Mouse (Mus musculus) liver, embryonic 15.5 days (tissue): Measurements from ENCODE around the gene Kctd12. TPM values are rescaled to one million over a fixed set of nuclear protein-coding genes. Genes with fewer than 3 reads are reported as not detected.

ENCODE experiments used
- ATAC-seq: fragments of 200-750 bp; cut with Nextera tagmentation; 2 replicates; pipeline ENCODE4 v1.8.0; 2017; ENCODE audit warnings: moderate number of reproducible peaks, mild to moderate bottlenecking, moderate library complexity; ENCODE audit not compliant: insufficient read depth
- H3K27ac ChIP-seq: fragments of 300-500 bp; sonication (generic); replicated peaks from 2 replicates; pipeline ENCODE4 v1.5.1; 2015; ENCODE audit warnings: mild to moderate bottlenecking, inconsistent platforms
- H3K27me3 ChIP-seq: fragments of 300-500 bp; sonication (generic); 2 replicates; pipeline ENCODE4 v1.6.1; 2015; ENCODE audit warnings: mild to moderate bottlenecking, inconsistent platforms
- H3K36me3 ChIP-seq: fragments of 300-500 bp; sonication (generic); replicated peaks from 2 replicates; pipeline ENCODE4 v1.6.1; 2015; ENCODE audit warnings: moderate library complexity, mild to moderate bottlenecking, inconsistent platforms
- H3K4me1 ChIP-seq: fragments of 300-500 bp; sonication (generic); replicated peaks from 2 replicates; pipeline ENCODE4 v1.6.1; 2015; ENCODE audit warnings: inconsistent platforms
- H3K4me2 ChIP-seq: fragments of 300-500 bp; sonication (generic); 2 replicates; pipeline ENCODE4 v1.6.1; 2015; ENCODE audit warnings: moderate library complexity, mild to moderate bottlenecking, inconsistent platforms
- H3K4me3 ChIP-seq: fragments of 300-500 bp; sonication (generic); replicated peaks from 2 replicates; pipeline ENCODE4 v1.5.1; 2015; ENCODE audit warnings: mild to moderate bottlenecking, inconsistent platforms
- H3K9ac ChIP-seq: fragments of 300-500 bp; sonication (generic); 2 replicates; pipeline ENCODE4 v1.6.1; 2015; ENCODE audit warnings: moderate library complexity, mild to moderate bottlenecking, inconsistent platforms
- H3K9me3 ChIP-seq: fragments of 300-500 bp; sonication (generic); replicated peaks from 2 replicates; pipeline ENCODE4 v1.6.1; 2016; ENCODE audit warnings: inconsistent platforms
- WGBS: fragments of 180-500 bp; shearing (Covaris S2); methylation state at CpG from one replicate; pipeline ENCODE4 v1.1.7; 2015; ENCODE audit warnings: mixed read lengths; ENCODE audit not compliant: insufficient replicate concordance; 5-methylcytosine and 5-hydroxymethylcytosine counted together
- polyA plus RNA-seq: library from polyadenylated mRNA; unstranded; fragments of >200 nt; fragmentation: Nextera tagmentation; extraction: Ambion mirVana; gene quantifications from 2 replicates; pipeline ENCODE4 v1.2.1, GENCODE M21; 2015

Gene Kctd12
- polyA plus RNA-seq, 1 experiment from 2014 or later, result 2.5 TPM

DNA sequence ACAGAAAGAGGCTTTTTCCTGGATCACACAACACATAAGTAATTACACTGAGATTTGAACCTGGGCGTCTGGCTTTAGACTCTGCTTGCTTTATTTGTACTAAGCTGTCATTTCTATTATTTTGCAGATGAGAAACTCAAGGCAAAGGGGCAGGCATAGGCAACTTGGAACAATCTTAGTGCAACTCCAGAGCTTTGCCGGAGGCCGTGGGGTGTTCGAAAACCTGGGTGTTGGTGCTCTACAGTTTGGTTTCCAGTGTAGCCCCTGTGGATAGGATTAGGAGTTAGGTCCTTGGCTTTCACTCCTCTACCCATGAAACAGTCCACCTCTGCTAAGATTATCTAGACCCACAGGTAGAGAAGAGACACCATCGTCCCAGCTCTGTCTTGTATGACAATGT, 5.2 kb upstream of the Kctd12 start:
- Histone ChIP-seq H3K27me3 (peaks cover 19% of the 10 kb centered on the region), H3K4me1 (no peaks in the 10 kb centered on the region), H3K27ac (no peak overlapping the region), H3K36me3 (no peaks in the 10 kb centered on the region), H3K4me3 (no peak overlapping the region), H3K9ac (no peak overlapping the region), H3K4me2 (no peak overlapping the region), H3K9me3 (no peaks in the 10 kb centered on the region)
- WGBS, result 59% methylated on average over 5 of the region's 5 CpGs
- no peak for ATAC-seq

DNA sequence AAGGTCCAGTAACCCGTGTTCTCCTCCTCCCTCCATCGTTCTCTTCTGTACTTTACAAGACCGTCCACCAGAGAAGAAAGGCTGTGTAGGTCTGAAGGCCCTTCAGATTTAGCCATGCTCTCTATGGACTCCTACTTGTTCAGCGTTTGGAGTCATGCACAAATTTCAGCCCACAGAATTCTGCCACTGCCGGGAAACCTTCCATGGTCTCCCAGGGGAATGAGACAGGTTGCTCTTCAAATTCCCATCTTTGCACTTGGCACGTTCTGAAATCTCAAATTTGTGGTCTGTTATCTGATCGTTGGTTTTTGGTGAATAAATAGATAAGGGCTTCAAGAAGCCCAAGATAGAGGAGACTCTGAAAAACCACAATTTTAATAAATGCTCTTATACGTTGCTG, 1.2 kb upstream of the Kctd12 start:
- Histone ChIP-seq H3K4me1 (peaks cover 8% of the 10 kb centered on the region; the same call in 1 of the 2 replicates), H3K9ac (no peak overlapping the region), H3K27me3 (peaks cover 56% of the 10 kb centered on the region), H3K36me3 (no peaks in the 10 kb centered on the region), H3K4me3 (no peak overlapping the region), H3K27ac (no peak overlapping the region), H3K9me3 (no peaks in the 10 kb centered on the region), H3K4me2 (peak overlapping the region; percentile 75; the same call in 1 of the 2 replicates)
- WGBS, result 27% methylated on average over 8 of the region's 8 CpGs
- no peak for ATAC-seq

DNA sequence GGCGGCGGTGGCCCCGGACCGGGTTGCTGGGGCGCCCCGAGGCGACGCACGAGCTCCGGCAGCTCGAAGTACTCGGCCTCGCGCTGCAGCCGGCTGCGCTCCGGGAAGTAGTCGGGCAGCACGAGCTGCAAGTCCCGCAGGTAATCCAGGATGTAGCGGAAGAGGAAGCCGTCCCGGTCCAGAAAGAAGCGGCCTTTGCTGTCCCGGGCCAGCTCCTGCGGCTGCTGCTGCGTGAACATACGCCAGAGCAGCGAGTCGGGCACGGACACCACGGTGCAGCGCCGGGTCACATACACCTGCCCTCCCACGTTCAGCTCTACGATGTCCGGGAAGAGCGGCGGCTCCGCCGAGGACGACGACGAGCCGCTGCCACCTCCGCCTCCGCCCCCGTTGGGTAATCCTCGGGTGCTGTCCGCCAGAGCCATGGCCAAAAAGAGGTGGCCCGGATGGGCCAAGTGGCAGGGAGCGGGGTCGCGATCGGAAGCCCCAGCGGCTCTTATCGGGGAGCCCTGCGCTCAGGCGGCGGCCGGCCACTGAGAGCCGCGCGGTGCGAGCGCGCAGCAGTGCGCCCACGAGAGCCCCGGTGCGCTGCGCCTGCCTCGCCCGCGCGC, 316 bp downstream of the Kctd12 start:
- ATAC-seq, result peak; percentile 6
- Histone ChIP-seq H3K4me2 (peak overlapping the region; percentile 75), H3K36me3 (no peaks in the 10 kb centered on the region), H3K4me1 (peaks cover 8% of the 10 kb centered on the region; the same call in 1 of the 2 replicates), H3K9ac (peak overlapping the region; percentile 45; the same call in 1 of the 2 replicates), H3K27ac (peak overlapping the region; percentile 70), H3K9me3 (no peaks in the 10 kb centered on the region), H3K27me3 (peaks cover 57% of the 10 kb centered on the region), H3K4me3 (peak overlapping the region; percentile 59)
- under 1% methylated on average over 56 of the region's 76 CpGs for WGBS

DNA sequence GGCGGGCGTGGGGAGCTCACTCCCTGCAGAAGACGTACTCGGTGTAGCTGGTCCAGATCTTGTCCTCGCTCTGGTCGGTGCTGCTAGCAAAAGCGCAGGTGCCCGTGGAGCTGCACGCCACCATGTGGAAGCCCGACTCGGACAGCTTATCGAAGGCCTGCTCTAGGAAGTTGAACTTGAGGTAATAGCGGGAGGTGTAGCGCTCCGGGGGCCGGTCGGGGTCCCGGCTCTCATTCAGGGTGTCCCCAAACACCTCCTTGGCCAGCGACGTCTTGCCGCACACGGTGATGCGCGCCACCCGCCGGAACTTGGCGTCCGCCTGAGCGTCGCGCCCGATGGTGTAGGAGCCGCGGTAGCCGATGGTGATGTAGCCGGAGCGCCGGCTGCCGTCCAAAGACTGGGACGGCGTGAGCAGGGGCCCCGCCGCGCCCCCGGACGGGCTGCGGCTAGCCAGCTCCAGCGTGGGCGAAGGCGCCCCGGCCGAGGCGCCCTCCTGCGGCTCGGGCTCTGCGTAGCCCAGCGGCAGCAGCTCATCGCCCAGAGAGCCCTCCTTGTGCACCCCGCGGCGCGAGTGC, 909 bp downstream of the Kctd12 start:
- WGBS, result under 1% methylated on average over 62 of the region's 62 CpGs
- Histone ChIP-seq H3K4me3 (peak overlapping the region; percentile 59), H3K9me3 (no peaks in the 10 kb centered on the region), H3K27ac (peak overlapping the region; percentile 70), H3K9ac (peak overlapping the region; percentile 45; the same call in 1 of the 2 replicates), H3K4me2 (peak overlapping the region; percentile 75), H3K4me1 (peaks cover 8% of the 10 kb centered on the region; the same call in 1 of the 2 replicates), H3K36me3 (no peaks in the 10 kb centered on the region), H3K27me3 (peaks cover 57% of the 10 kb centered on the region)
- ATAC-seq, result 0 out of 2 replicates have a peak, but pooled peaks have one; percentile 1

DNA sequence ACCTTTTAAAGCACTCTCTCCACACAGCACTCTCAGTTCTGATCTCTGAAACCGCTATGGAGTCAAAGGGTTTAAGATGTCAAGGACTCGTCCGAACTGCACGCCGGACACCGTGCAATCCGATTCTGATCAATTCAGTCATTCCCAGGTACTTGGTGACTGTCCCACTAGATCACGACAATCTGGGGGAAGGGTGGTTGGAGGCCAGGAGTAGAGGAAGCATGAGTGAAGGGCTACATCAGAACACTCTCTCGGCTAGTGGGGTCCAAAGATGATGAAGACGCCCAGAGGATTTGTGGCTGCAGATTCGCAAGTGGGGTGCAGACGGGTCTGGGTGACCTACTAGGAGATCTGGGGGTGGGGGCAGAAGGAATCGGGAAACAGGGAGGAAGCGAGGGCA, 1.5 kb downstream of the Kctd12 start:
- Histone ChIP-seq H3K4me3 (peak overlapping the region; percentile 59), H3K27me3 (peaks cover 57% of the 10 kb centered on the region), H3K9ac (no peak overlapping the region), H3K4me1 (peaks cover 8% of the 10 kb centered on the region; the same call in 1 of the 2 replicates), H3K4me2 (peak overlapping the region; percentile 75), H3K36me3 (no peaks in the 10 kb centered on the region), H3K9me3 (no peaks in the 10 kb centered on the region), H3K27ac (no peak overlapping the region)
- ATAC-seq, result no peak
- 3% methylated on average over 14 of the region's 14 CpGs for WGBS

DNA sequence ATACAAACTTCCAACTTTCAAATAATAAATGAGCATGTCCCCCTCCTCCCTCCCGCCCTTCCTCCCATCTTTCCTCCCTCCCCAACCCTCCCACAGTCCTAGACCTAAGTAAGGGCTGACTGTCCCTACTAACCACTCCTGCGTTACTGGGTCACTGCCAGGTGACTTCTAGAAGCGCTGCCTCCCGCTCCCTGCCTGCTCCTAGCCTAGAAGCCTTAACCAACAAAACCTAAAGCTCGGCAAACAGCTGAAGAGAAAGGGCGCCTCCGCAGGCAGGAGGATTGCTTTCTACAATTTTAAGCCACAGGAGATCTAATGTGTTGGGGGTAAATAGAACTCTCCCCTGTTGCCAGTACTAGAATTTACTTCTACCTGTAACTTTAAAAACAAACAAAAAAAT, 2.0 kb downstream of the Kctd12 start:
- H3K4me2 ChIP-seq, result peak overlapping the region; percentile 75
- H3K27me3 ChIP-seq, result peaks cover 57% of the 10 kb centered on the region
- ATAC-seq, result no peak
- H3K4me1 ChIP-seq, result peaks cover 8% of the 10 kb centered on the region; the same call in 1 of the 2 replicates
- H3K9ac ChIP-seq, result no peak overlapping the region
- H3K4me3 ChIP-seq, result peak overlapping the region; percentile 59
- H3K36me3 ChIP-seq, result no peaks in the 10 kb centered on the region
- H3K9me3 ChIP-seq, result no peaks in the 10 kb centered on the region
- 4% methylated on average over 7 of the region's 7 CpGs for WGBS
- no peak overlapping the region for H3K27ac ChIP-seq

DNA sequence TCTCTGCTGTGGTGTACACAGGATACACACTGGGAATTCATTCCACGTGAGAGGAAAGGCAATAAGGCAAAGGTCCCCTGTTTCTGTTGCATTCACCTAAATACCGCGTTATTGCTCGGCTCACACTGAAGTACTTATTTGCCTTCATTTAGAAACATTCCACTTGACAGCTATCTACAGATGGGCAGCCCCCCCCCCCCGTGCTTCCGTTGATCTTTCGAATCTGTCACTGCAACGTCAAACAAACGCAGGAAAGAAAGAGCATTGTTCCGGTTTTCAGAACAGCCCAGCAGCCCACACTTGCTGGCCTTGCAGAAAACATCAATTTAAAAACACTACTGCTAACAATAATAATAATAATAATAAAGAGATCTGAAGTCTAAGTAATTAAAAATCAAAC, 2.6 kb downstream of the Kctd12 start:
- no peaks in the 10 kb centered on the region for H3K9me3 ChIP-seq
- H3K36me3 ChIP-seq, result no peaks in the 10 kb centered on the region
- peaks cover 8% of the 10 kb centered on the region; the same call in 1 of the 2 replicates for H3K4me1 ChIP-seq
- no peak overlapping the region for H3K27ac ChIP-seq
- ATAC-seq, result no peak
- H3K9ac ChIP-seq, result no peak overlapping the region
- H3K27me3 ChIP-seq, result peaks cover 57% of the 10 kb centered on the region
- 3% methylated on average over 10 of the region's 10 CpGs for WGBS
- H3K4me2 ChIP-seq, result peak overlapping the region; percentile 38
- peak overlapping the region; percentile 12; the same call in 1 of the 2 replicates for H3K4me3 ChIP-seq

DNA sequence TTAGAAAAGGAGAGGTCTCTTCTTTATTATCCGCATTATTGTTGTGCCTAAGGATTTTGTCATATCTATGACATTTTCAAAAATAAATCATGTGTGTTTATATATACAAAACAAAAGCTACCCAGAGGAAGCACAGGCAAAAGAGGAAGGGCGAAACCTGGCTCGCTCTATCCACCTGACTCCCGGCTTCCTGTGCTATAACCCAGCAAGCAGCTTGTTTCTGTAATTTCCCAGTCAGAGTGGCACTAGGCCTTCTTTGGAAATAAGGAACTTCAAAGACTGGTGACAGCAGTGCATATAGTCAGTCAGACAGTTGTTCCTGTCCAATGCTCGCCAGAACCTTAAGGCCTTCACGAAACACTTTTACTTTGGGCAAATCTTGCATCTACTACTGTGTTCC, 6.6 kb downstream of the Kctd12 start:
- Histone ChIP-seq H3K4me3 (no peak overlapping the region), H3K27me3 (peaks cover 21% of the 10 kb centered on the region), H3K9me3 (no peaks in the 10 kb centered on the region), H3K4me2 (no peak overlapping the region), H3K27ac (no peak overlapping the region), H3K4me1 (no peaks in the 10 kb centered on the region), H3K36me3 (no peaks in the 10 kb centered on the region), H3K9ac (no peak overlapping the region)
- 39% methylated on average over 6 of the region's 6 CpGs for WGBS
- ATAC-seq, result no peak

DNA sequence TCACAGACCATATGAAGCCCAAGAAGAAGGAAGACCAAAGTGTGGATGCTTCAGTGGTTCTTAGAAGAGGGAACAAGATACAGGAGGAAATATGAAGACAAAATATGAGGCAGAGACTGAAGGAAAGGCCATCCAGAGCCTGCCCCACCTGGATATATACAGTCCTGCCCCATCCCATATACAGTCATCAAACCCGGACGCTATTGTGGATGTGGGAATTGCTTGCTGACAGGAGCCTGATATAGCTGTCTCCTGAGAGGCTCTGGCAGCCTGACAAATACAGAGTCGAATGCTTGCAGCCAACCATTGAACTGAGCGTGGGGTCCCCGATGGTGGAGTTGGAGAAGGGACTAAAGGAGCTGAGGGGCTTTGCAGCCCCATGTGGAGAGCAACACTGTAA, 13.6 kb downstream of the Kctd12 start:
- no peaks in the 10 kb centered on the region for H3K36me3 ChIP-seq
- no peaks in the 10 kb centered on the region for H3K4me1 ChIP-seq
- no peak overlapping the region for H3K4me2 ChIP-seq
- no peak overlapping the region for H3K27ac ChIP-seq
- WGBS, result 59% methylated on average over 5 of the region's 5 CpGs
- H3K4me3 ChIP-seq, result no peak overlapping the region
- no peak overlapping the region for H3K9ac ChIP-seq
- no peaks in the 10 kb centered on the region for H3K27me3 ChIP-seq
- no peaks in the 10 kb centered on the region for H3K9me3 ChIP-seq
- no peak for ATAC-seq

DNA sequence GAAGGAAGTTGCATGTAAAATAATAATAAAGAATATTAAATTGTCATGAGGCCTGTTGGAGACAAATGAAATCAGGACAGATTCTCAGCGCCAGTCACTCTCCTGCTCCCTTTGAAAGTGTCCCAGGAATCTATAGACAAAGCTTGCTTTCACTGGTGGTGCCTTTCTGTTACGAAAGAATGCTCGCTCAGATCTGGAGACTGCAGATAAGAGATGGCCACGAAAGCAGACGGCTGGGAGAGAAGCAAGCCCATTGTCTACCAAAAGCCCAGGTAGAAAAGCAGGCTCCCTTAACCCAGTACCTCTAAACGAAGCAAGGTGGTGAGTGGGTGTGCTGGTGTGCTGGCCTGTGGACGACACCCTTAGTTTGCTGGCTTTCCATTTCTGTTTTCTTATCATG, 16.2 kb downstream of the Kctd12 start:
- H3K4me3 ChIP-seq, result no peak overlapping the region
- no peaks in the 10 kb centered on the region for H3K27me3 ChIP-seq
- no peak overlapping the region for H3K9ac ChIP-seq
- ATAC-seq, result no peak
- H3K4me1 ChIP-seq, result no peaks in the 10 kb centered on the region
- H3K27ac ChIP-seq, result no peak overlapping the region
- H3K36me3 ChIP-seq, result no peaks in the 10 kb centered on the region
- no peaks in the 10 kb centered on the region for H3K9me3 ChIP-seq
- WGBS, result 17% methylated on average over 7 of the region's 7 CpGs
- H3K4me2 ChIP-seq, result no peak overlapping the region

DNA sequence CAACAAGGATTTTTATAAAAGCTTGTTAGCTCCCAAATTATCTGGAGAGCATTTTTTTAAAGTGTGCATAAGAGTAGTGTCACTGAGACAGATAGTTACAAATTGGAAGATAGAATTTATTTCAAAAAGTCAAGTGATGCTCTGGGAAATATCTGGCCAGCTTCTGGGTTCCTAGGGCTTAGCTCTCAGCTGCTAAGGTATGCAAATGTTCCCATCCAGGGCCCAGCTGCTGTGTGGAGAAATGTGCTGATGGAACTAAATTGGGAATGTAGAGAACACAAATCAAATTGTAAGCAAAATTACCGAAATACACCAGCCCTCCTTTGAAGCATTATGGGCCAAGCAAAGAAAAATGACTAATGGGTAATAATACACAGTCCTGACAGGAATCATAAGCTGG, 16.6 kb downstream of the Kctd12 start:
- 39% methylated on average over 1 of the region's 1 CpGs for WGBS
- Histone ChIP-seq H3K27ac (no peak overlapping the region), H3K4me2 (no peak overlapping the region), H3K36me3 (no peaks in the 10 kb centered on the region), H3K27me3 (no peaks in the 10 kb centered on the region), H3K9me3 (no peaks in the 10 kb centered on the region), H3K9ac (no peak overlapping the region), H3K4me3 (no peak overlapping the region), H3K4me1 (no peaks in the 10 kb centered on the region)
- no peak for ATAC-seq
